Mouse (Mus musculus): Measurements from ENCODE around the gene Fbxl8. TPM values are rescaled to one million over a fixed set of nuclear protein-coding genes. Genes with fewer than 3 reads are reported as not detected.
"Not testable (repeated sequence)": the region's sequence is repeated elsewhere in the genome, so short reads cannot be mapped to it uniquely, and the experiment has no call there.

Fbxl8 gene
- polyA plus RNA-seq, 1 experiment from 2014 or later = 0.85 TPM

- ATAC-seq (replicated peaks) = peak; percentile 39
- peak within 1 kb of the TSS; percentile 93 for H3K27ac ChIP-seq (replicated peaks)
- peak within 1 kb of the TSS; percentile 56 for H3K4me3 ChIP-seq
- H3K9ac ChIP-seq (replicated peaks) = peak within 1 kb of the TSS; percentile 65
- H3K4me2 ChIP-seq (replicated peaks) = peak within 1 kb of the TSS; percentile 86
- H3K9me3 ChIP-seq = no peaks in the 10 kb centered on the region
- 1% methylated on average over 43 of the region's 43 CpGs for WGBS
- 0 out of 2 replicates have a peak, but pooled peaks cover 4% of the 10 kb centered on the region for H3K27me3 ChIP-seq
- H3K4me1 ChIP-seq = peaks cover 54% of the 10 kb centered on the region
- H3K36me3 ChIP-seq = peaks cover 5% of the 10 kb centered on the region
Observed at GRCm38 (mm10) chr8:105289805-105290460, 25.5 kb downstream of the Fbxl8 start, which contains the start of gene 4931428F04Rik. TSS of gene 4931428F04Rik (minus strand) at chr8:105289864.

- ATAC-seq (replicated peaks) = no peak
- no peaks in the 10 kb centered on the region for H3K9me3 ChIP-seq
- peak overlapping the region; percentile 86 for H3K4me2 ChIP-seq (replicated peaks)
- H3K27me3 ChIP-seq = 0 out of 2 replicates have a peak, but pooled peaks cover 4% of the 10 kb centered on the region
- no peak overlapping the region for H3K27ac ChIP-seq (replicated peaks)
- no peaks in the 10 kb centered on the region for H3K36me3 ChIP-seq
- H3K4me1 ChIP-seq = peaks cover 46% of the 10 kb centered on the region
- 4% methylated on average over 31 of the region's 31 CpGs for WGBS
- peak overlapping the region; percentile 56 for H3K4me3 ChIP-seq
- H3K9ac ChIP-seq (replicated peaks) = peak overlapping the region; percentile 65
Observed at GRCm38 (mm10) chr8:105290554-105291314, 26.3 kb downstream of the Fbxl8 start.

DNA sequence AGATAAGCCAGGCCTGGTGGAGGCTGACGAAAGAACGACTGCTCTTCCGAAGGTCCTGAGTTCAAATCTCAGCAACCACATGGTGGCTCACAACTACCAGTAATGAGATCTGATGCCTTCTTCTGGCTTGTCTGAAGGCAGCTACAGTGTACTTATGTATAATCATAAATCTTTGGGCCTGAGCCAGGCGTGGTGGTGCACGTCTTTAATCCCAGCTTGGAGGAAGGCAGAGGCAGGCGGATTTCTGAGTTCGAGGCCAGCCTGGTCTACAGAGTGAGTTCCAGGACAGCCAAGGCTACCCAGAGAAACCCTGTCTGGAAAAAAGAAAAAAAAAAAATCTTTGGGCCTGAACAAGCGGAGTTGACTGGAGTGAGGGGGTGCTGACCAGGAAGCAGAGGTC, 26.9 kb downstream of the Fbxl8 start:
- H3K9me3 ChIP-seq; ATAC-seq (replicated peaks); H3K4me2 ChIP-seq (replicated peaks); H3K27me3 ChIP-seq; H3K9ac ChIP-seq (replicated peaks); H3K36me3 ChIP-seq; H3K4me3 ChIP-seq; H3K27ac ChIP-seq (replicated peaks): not testable (repeated sequence)
- H3K4me1 ChIP-seq = peaks cover 40% of the 10 kb centered on the region
- 84% methylated on average over 8 of the region's 8 CpGs for WGBS

DNA sequence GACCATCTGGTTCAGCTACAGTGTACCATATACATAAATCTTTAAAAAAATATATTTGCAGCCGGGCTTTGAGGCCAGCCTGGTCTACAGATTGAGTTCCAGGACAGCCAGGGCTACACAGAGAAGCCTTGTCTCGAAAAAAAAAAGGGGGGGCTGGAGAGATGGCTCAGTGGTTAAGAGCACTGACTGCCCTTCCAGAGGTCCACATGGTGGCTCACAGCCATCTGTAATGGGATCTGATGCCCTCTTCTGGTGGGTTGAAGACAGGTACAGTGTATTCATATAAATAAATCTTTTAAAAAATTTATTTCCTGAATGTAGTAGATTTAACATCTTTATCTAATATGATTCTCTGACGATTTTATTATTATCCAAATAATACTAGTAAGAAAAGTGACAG, 27.4 kb downstream of the Fbxl8 start:
- not testable (repeated sequence) for H3K4me3 ChIP-seq; H3K27ac ChIP-seq (replicated peaks); H3K36me3 ChIP-seq; ATAC-seq (replicated peaks); H3K27me3 ChIP-seq; H3K4me2 ChIP-seq (replicated peaks); H3K9me3 ChIP-seq; H3K9ac ChIP-seq (replicated peaks)
- peaks cover 38% of the 10 kb centered on the region for H3K4me1 ChIP-seq
- WGBS = 74% methylated on average over 3 of the region's 3 CpGs

DNA sequence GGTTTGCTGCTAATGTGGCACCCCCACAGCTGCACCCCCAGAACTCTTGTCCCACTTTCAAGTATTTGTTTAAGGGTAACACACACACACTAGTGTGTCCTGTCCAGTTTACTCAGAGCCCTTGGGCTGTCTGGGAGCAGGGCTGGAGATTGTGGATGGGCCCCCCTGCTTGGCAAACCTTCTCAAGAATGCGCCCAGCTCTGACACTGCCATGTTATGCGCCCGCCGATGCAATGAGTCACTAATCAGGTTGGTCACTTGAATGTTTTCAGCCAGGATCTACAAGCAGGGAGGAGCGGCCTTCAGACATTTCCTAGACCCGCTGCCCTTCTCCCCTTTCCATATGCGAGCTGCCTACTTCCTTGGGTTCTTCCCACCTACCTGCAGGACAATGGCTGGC, 28.0 kb downstream of the Fbxl8 start:
- Histone ChIP-seq H3K27me3 (0 out of 2 replicates have a peak, but pooled peaks cover 4% of the 10 kb centered on the region), H3K27ac (replicated peaks) (no peak overlapping the region), H3K4me1 (peaks cover 37% of the 10 kb centered on the region), H3K4me3 (no peak overlapping the region), H3K36me3 (no peaks in the 10 kb centered on the region), H3K9me3 (no peaks in the 10 kb centered on the region), H3K9ac (replicated peaks) (no peak overlapping the region), H3K4me2 (replicated peaks) (no peak overlapping the region)
- 85% methylated on average over 7 of the region's 7 CpGs for WGBS
- no peak for ATAC-seq (replicated peaks)

DNA sequence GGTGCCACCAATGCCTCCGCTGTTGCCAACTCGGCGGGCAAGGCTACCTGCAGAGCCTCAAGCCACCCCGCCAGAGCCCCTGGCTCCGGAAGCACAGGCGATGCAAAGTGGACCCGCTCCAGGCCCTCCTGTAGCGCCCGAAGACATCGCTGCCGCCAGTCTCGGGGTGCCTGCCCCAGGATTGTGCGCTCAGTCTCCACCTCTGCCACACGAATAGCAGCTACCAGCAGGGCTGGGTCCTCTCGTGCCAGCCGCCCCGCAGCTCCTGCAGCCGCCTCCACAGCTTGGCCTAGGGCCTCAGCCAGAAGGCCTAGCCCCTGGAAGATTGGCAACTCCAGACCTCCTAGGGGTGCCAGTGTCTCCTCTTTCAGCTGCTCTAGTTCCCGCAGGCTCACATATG, 29.0 kb downstream of the Fbxl8 start:
- 76% methylated on average over 19 of the region's 19 CpGs for WGBS
- Histone ChIP-seq H3K9ac (replicated peaks) (no peak overlapping the region), H3K27ac (replicated peaks) (no peak overlapping the region), H3K4me2 (replicated peaks) (no peak overlapping the region), H3K9me3 (no peaks in the 10 kb centered on the region), H3K36me3 (no peaks in the 10 kb centered on the region), H3K27me3 (0 out of 2 replicates have a peak, but pooled peaks cover 4% of the 10 kb centered on the region), H3K4me3 (no peak overlapping the region), H3K4me1 (peaks cover 32% of the 10 kb centered on the region)
- ATAC-seq (replicated peaks) = no peak

GRCm38 (mm10) chr8:105294776-105295175, 30.3 kb downstream of the Fbxl8 start:
- peaks cover 4% of the 10 kb centered on the region; the same call in 1 of the 2 replicates for H3K36me3 ChIP-seq
- H3K4me2 ChIP-seq (replicated peaks) = no peak overlapping the region
- peaks cover 38% of the 10 kb centered on the region for H3K4me1 ChIP-seq
- H3K9ac ChIP-seq (replicated peaks) = no peak overlapping the region
- no peaks in the 10 kb centered on the region for H3K9me3 ChIP-seq
- 58% methylated on average over 9 of the region's 9 CpGs for WGBS
- ATAC-seq (replicated peaks) = no peak
- H3K4me3 ChIP-seq = no peak overlapping the region
- 0 out of 2 replicates have a peak, but pooled peaks cover 4% of the 10 kb centered on the region for H3K27me3 ChIP-seq
- H3K27ac ChIP-seq (replicated peaks) = no peak overlapping the region

GRCm38 (mm10) chr8:105295256-105295655, 30.8 kb downstream of the Fbxl8 start:
- WGBS = 74% methylated on average over 11 of the region's 11 CpGs
- no peaks in the 10 kb centered on the region for H3K9me3 ChIP-seq
- no peak overlapping the region for H3K4me3 ChIP-seq
- no peak for ATAC-seq (replicated peaks)
- no peak overlapping the region for H3K4me2 ChIP-seq (replicated peaks)
- H3K36me3 ChIP-seq = peaks cover 8% of the 10 kb centered on the region
- H3K27me3 ChIP-seq = 0 out of 2 replicates have a peak, but pooled peaks cover 4% of the 10 kb centered on the region
- H3K27ac ChIP-seq (replicated peaks) = no peak overlapping the region
- no peak overlapping the region for H3K9ac ChIP-seq (replicated peaks)
- H3K4me1 ChIP-seq = peaks cover 34% of the 10 kb centered on the region

- no peaks in the 10 kb centered on the region for H3K9me3 ChIP-seq
- H3K9ac ChIP-seq (replicated peaks) = 0 out of 2 replicates have a peak within 1 kb of the TSS, but pooled peaks have one; percentile 87
- no peaks in the 10 kb centered on the region for H3K27me3 ChIP-seq
- H3K36me3 ChIP-seq = peaks cover 16% of the 10 kb centered on the region
- peak within 1 kb of the TSS; percentile 88; the same call in 1 of the 2 replicates for H3K4me3 ChIP-seq
- WGBS = 77% methylated on average over 11 of the region's 11 CpGs
- peaks cover 26% of the 10 kb centered on the region for H3K4me1 ChIP-seq
- peak within 1 kb of the TSS; percentile 70 for H3K4me2 ChIP-seq (replicated peaks)
- no peak for ATAC-seq (replicated peaks)
- H3K27ac ChIP-seq (replicated peaks) = peak within 1 kb of the TSS; percentile 14; the same call in 1 of the 2 replicates
Observed at GRCm38 (mm10) chr8:105295895-105296573, 31.6 kb downstream of the Fbxl8 start, which contains the start of gene Exoc3l. TSS of gene Exoc3l (minus strand) at chr8:105296101.

DNA sequence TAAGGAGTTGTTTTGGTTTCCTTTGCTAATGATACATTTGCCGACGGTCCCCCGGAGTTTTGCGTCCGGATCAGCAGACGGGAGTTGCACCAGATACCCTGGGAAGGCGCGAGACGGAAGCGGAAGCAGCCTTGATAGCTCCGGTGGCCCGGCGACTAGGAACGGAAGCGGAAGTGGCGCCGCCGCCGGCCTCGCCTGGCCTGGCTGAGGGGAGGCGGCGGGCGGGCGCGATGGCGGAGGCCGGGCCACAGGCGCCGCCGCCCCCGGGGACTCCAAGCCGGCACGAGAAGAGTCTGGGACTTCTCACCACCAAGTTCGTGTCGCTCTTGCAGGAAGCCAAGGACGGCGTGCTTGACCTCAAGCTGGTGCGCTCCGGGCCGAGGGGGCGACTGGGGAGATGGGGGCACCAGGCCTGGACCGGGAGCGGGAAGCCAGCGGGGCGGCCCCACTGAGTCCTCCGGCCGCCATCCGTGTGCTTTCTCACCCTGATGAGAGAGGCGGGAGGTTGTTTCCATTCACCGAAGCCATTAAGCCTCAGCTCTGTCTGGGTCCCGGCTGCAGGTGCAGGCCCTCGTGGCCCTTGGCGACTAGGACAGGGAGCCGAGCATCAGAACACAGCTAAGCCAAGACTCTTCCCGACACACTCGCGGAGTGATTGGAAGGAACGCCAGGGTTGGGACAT, 33.2 kb downstream of the Fbxl8 start, which contains the start of gene E2f4:
TSS of gene E2f4 (plus strand) at position 153 of the 682 bp plus-strand sequence.
- Histone ChIP-seq H3K9ac (replicated peaks) (peak within 1 kb of the TSS; percentile 87), H3K4me1 (peaks cover 24% of the 10 kb centered on the region), H3K4me2 (replicated peaks) (peak within 1 kb of the TSS; percentile 70), H3K9me3 (no peaks in the 10 kb centered on the region), H3K27ac (replicated peaks) (peak within 1 kb of the TSS; percentile 42), H3K27me3 (no peaks in the 10 kb centered on the region), H3K36me3 (peaks cover 31% of the 10 kb centered on the region), H3K4me3 (peak within 1 kb of the TSS; percentile 88)
- WGBS = under 1% methylated on average over 58 of the region's 58 CpGs
- peak; percentile 94 for ATAC-seq (replicated peaks)
